Comparison of ENCODE assay signal across 8 mouse cellular contexts in genomic region chrX:152002865-152003264, GRCm38 (mm10). TPM values are rescaled to one million over a fixed set of nuclear protein-coding genes. Genes with fewer than 3 reads are reported as not detected.
DNase-seq lines count a peak whose midpoint lies in the region; ATAC-seq lines count a peak whose summit lies in the region.

No protein-coding gene starts in this region.

- H3K9me3 ChIP-seq in intestine, embryonic 14.5 days (ENCODE audit: control insufficient read depth, low read length): no peaks in the 10 kb centered on the region
- H3K9me3 ChIP-seq in intestine, embryonic 15.5 days: no peaks in the 10 kb centered on the region
- H3K9me3 ChIP-seq in embryonic facial prominence, embryonic 12.5 days: no peaks in the 10 kb centered on the region
- H3K9me3 ChIP-seq in intestine, embryonic 16.5 days (ENCODE audit: control insufficient read depth, low read length): no peaks in the 10 kb centered on the region
- H3K9me3 ChIP-seq in midbrain, embryonic 15.5 days: no peaks in the 10 kb centered on the region

- no peak for DNase-seq in intestine, embryonic 14.5 days (ENCODE audit: low spot score)
- DNase-seq in urinary bladder, postnatal 10 days (ENCODE audit: low spot score): no peak
- no peak for DNase-seq in cerebellum, adult 11 months
- no peak for DNase-seq in MN1 (ENCODE audit: low spot score)

- peaks cover 21% of the 10 kb centered on the region for H3K36me3 ChIP-seq in intestine, embryonic 14.5 days (ENCODE audit: control insufficient read depth, insufficient read depth, low read length)
- H3K36me3 ChIP-seq in intestine, embryonic 15.5 days: no peaks in the 10 kb centered on the region
- H3K36me3 ChIP-seq in embryonic facial prominence, embryonic 12.5 days: peaks cover 7% of the 10 kb centered on the region; the same call in 1 of the 2 replicates
- H3K36me3 ChIP-seq in intestine, embryonic 16.5 days (ENCODE audit: control insufficient read depth, insufficient read depth, low read length): 0 out of 2 replicates have a peak, but pooled peaks cover 2% of the 10 kb centered on the region
- H3K36me3 ChIP-seq in midbrain, embryonic 15.5 days (replicated peaks): no peaks in the 10 kb centered on the region

- no peak for ATAC-seq in intestine, embryonic 14.5 days (replicated peaks; ENCODE audit: low FRiP score, low TSS enrichment, low read depth)
- no peak for ATAC-seq in intestine, embryonic 15.5 days
- ATAC-seq in embryonic facial prominence, embryonic 12.5 days (ENCODE audit: insufficient number of reproducible peaks, insufficient read depth, low FRiP score, low TSS enrichment): no peak
- no peak for ATAC-seq in intestine, embryonic 16.5 days
- ATAC-seq in midbrain, embryonic 15.5 days (replicated peaks): no peak

- H3K27ac ChIP-seq in intestine, embryonic 14.5 days (ENCODE audit: low read depth): no peak overlapping the region
- H3K27ac ChIP-seq in intestine, embryonic 15.5 days: no peak overlapping the region
- no peak overlapping the region for H3K27ac ChIP-seq in embryonic facial prominence, embryonic 12.5 days
- H3K27ac ChIP-seq in intestine, embryonic 16.5 days (ENCODE audit: low read length): no peak overlapping the region
- no peak overlapping the region for H3K27ac ChIP-seq in midbrain, embryonic 15.5 days

- no peak overlapping the region for H3K9ac ChIP-seq in intestine, embryonic 14.5 days (ENCODE audit: low read length)
- no peak overlapping the region for H3K9ac ChIP-seq in intestine, embryonic 15.5 days
- no peak overlapping the region for H3K9ac ChIP-seq in embryonic facial prominence, embryonic 12.5 days
- no peak overlapping the region for H3K9ac ChIP-seq in intestine, embryonic 16.5 days (ENCODE audit: low read depth, low read length)
- H3K9ac ChIP-seq in midbrain, embryonic 15.5 days: no peak overlapping the region

- no peaks in the 10 kb centered on the region for H3K4me1 ChIP-seq in intestine, embryonic 14.5 days (replicated peaks; ENCODE audit: control insufficient read depth, insufficient read depth, low read length)
- H3K4me1 ChIP-seq in intestine, embryonic 15.5 days (replicated peaks): no peaks in the 10 kb centered on the region
- no peaks in the 10 kb centered on the region for H3K4me1 ChIP-seq in embryonic facial prominence, embryonic 12.5 days
- H3K4me1 ChIP-seq in intestine, embryonic 16.5 days (ENCODE audit: control insufficient read depth, insufficient read depth, low read length): no peaks in the 10 kb centered on the region
- no peaks in the 10 kb centered on the region for H3K4me1 ChIP-seq in midbrain, embryonic 15.5 days

- peak overlapping the region; percentile 18; the same call in 1 of the 2 replicates for H3K4me2 ChIP-seq in intestine, embryonic 14.5 days (ENCODE audit: low read length)
- H3K4me2 ChIP-seq in intestine, embryonic 15.5 days (replicated peaks): no peak overlapping the region
- peak overlapping the region; percentile 59 for H3K4me2 ChIP-seq in embryonic facial prominence, embryonic 12.5 days (replicated peaks)
- H3K4me2 ChIP-seq in intestine, embryonic 16.5 days (ENCODE audit: low read depth, low read length): no peak overlapping the region
- peak overlapping the region; percentile 52 for H3K4me2 ChIP-seq in midbrain, embryonic 15.5 days

- peaks cover 22% of the 10 kb centered on the region; the same call in 1 of the 2 replicates for H3K27me3 ChIP-seq in intestine, embryonic 14.5 days (replicated peaks; ENCODE audit: control insufficient read depth, insufficient read depth, low read length)
- peaks cover 15% of the 10 kb centered on the region; the same call in 1 of the 2 replicates for H3K27me3 ChIP-seq in intestine, embryonic 15.5 days (replicated peaks)
- peaks cover 43% of the 10 kb centered on the region for H3K27me3 ChIP-seq in embryonic facial prominence, embryonic 12.5 days
- 0 out of 2 replicates have a peak, but pooled peaks cover 7% of the 10 kb centered on the region for H3K27me3 ChIP-seq in intestine, embryonic 16.5 days (replicated peaks; ENCODE audit: control insufficient read depth, insufficient read depth, low read length)
- H3K27me3 ChIP-seq in midbrain, embryonic 15.5 days (replicated peaks): peaks cover 32% of the 10 kb centered on the region

- WGBS in intestine, embryonic 14.5 days: 58% methylated on average over 2 of the region's 2 CpGs
- 58% methylated on average over 2 of the region's 2 CpGs for WGBS in intestine, embryonic 15.5 days
- WGBS in embryonic facial prominence, embryonic 12.5 days: 66% methylated on average over 2 of the region's 2 CpGs
- WGBS in intestine, embryonic 16.5 days: 51% methylated on average over 2 of the region's 2 CpGs
- WGBS in midbrain, embryonic 15.5 days: 84% methylated on average over 2 of the region's 2 CpGs

- no peak overlapping the region for H3K4me3 ChIP-seq in intestine, embryonic 14.5 days (ENCODE audit: low read depth, low read length)
- H3K4me3 ChIP-seq in intestine, embryonic 15.5 days (replicated peaks): no peak overlapping the region
- H3K4me3 ChIP-seq in embryonic facial prominence, embryonic 12.5 days: peak overlapping the region; percentile 46; the same call in 1 of the 2 replicates
- H3K4me3 ChIP-seq in intestine, embryonic 16.5 days (ENCODE audit: low read length): 0 out of 2 replicates have a peak overlapping the region, but pooled peaks have one; percentile 7
- H3K4me3 ChIP-seq in midbrain, embryonic 15.5 days: no peak overlapping the region

RNA-seq across cellular contexts. Expression of gene Hsd17b10, which starts 1.2 kb away (rescaled TPM):
- 216 and 217 TPM in 2 replicates for polyA plus RNA-seq in intestine, embryonic 14.5 days (2014; fragmentation: Nextera tagmentation; extraction: Ambion mirVana)
- polyA plus RNA-seq in intestine, embryonic 15.5 days (2015; fragmentation: Nextera tagmentation; extraction: Ambion mirVana): 198 and 211 TPM in 2 replicates
- 223 and 230 TPM in 2 replicates for polyA plus RNA-seq in embryonic facial prominence, embryonic 12.5 days (2016; fragmentation: Nextera tagmentation; extraction: Ambion mirVana)
- polyA plus RNA-seq in intestine, embryonic 16.5 days (2015; fragmentation: Nextera tagmentation; extraction: Ambion mirVana): 195 and 208 TPM in 2 replicates
- polyA plus RNA-seq in midbrain, embryonic 15.5 days (2015; fragmentation: Nextera tagmentation; extraction: Ambion mirVana): 95.6 and 105 TPM in 2 replicates

RNA-seq across cellular contexts. Expression of gene Ribc1, which starts 13.2 kb away (rescaled TPM):
- polyA plus RNA-seq in intestine, embryonic 14.5 days (2014; fragmentation: Nextera tagmentation; extraction: Ambion mirVana): 2.4 and 3.2 TPM in 2 replicates
- 3.3 and 3.4 TPM in 2 replicates for polyA plus RNA-seq in intestine, embryonic 15.5 days (2015; fragmentation: Nextera tagmentation; extraction: Ambion mirVana)
- polyA plus RNA-seq in embryonic facial prominence, embryonic 12.5 days (2016; fragmentation: Nextera tagmentation; extraction: Ambion mirVana): 3.6 and 4.4 TPM in 2 replicates
- 2.7 and 3.2 TPM in 2 replicates for polyA plus RNA-seq in intestine, embryonic 16.5 days (2015; fragmentation: Nextera tagmentation; extraction: Ambion mirVana)
- 2.5 and 3.2 TPM in 2 replicates for polyA plus RNA-seq in midbrain, embryonic 15.5 days (2015; fragmentation: Nextera tagmentation; extraction: Ambion mirVana)

RNA-seq across cellular contexts. Expression of gene Smc1a, which starts 13.4 kb away (rescaled TPM):
- polyA plus RNA-seq in intestine, embryonic 14.5 days (2014; fragmentation: Nextera tagmentation; extraction: Ambion mirVana): 91.5 and 101 TPM in 2 replicates
- polyA plus RNA-seq in intestine, embryonic 15.5 days (2015; fragmentation: Nextera tagmentation; extraction: Ambion mirVana): 89.3 and 92.5 TPM in 2 replicates
- 111 and 126 TPM in 2 replicates for polyA plus RNA-seq in embryonic facial prominence, embryonic 12.5 days (2016; fragmentation: Nextera tagmentation; extraction: Ambion mirVana)
- 71.4 and 77.9 TPM in 2 replicates for polyA plus RNA-seq in intestine, embryonic 16.5 days (2015; fragmentation: Nextera tagmentation; extraction: Ambion mirVana)
- 79.5 and 79.7 TPM in 2 replicates for polyA plus RNA-seq in midbrain, embryonic 15.5 days (2015; fragmentation: Nextera tagmentation; extraction: Ambion mirVana)

Comparison
In these comparisons a context has a peak if more than half of its experiments do, and no peak if none do; other contexts are left out.
1. H3K4me2 ChIP-seq: peak in intestine, embryonic 14.5 days (single experiment), embryonic facial prominence, embryonic 12.5 days (single experiment) and midbrain, embryonic 15.5 days (single experiment); none in intestine, embryonic 15.5 days (single experiment) and intestine, embryonic 16.5 days (single experiment).
2. H3K4me3 ChIP-seq: peak in embryonic facial prominence, embryonic 12.5 days (single experiment) and intestine, embryonic 16.5 days (single experiment); none in intestine, embryonic 14.5 days (single experiment), intestine, embryonic 15.5 days (single experiment) and midbrain, embryonic 15.5 days (single experiment).